Mouse (Mus musculus) retina, adult 2 months (tissue): ENCODE data around the gene Csrp2.

Experiments
- DNase-seq: peaks from one replicate; pipeline ENCODE4 v3.0.0-alpha.2; 2012; ENCODE audit warnings: low read depth, low spot score

Csrp2 gene

GRCm38 (mm10) chr10:110931161-110931912 lies 11.7 kb downstream of the Csrp2 start:
- DNase-seq, result no peak

GRCm38 (mm10) chr10:110931913-110932560 lies 12.4 kb downstream of the Csrp2 start:
- DNase-seq, result no peak

GRCm38 (mm10) chr10:110933584-110933983 lies 14.0 kb downstream of the Csrp2 start:
- no peak for DNase-seq

GRCm38 (mm10) chr10:110935081-110935480 lies 15.5 kb downstream of the Csrp2 start:
- DNase-seq, result no peak

- DNase-seq, result no peak
Measured at GRCm38 (mm10) chr10:110935669-110936068, 16.1 kb downstream of the Csrp2 start.

GRCm38 (mm10) chr10:110938361-110938760 lies 18.8 kb downstream of the Csrp2 start:
- DNase-seq, result no peak

GRCm38 (mm10) chr10:110938841-110939549 lies 19.4 kb downstream of the Csrp2 start:
- no peak for DNase-seq

GRCm38 (mm10) chr10:110939717-110940116 lies 20.1 kb downstream of the Csrp2 start:
- DNase-seq, result no peak

GRCm38 (mm10) chr10:110940740-110941398 lies 21.3 kb downstream of the Csrp2 start:
- no peak for DNase-seq

GRCm38 (mm10) chr10:110941968-110942367 lies 22.4 kb downstream of the Csrp2 start:
- DNase-seq, result no peak

GRCm38 (mm10) chr10:110942806-110943205 lies 23.2 kb downstream of the Csrp2 start:
- DNase-seq, result no peak

- no peak for DNase-seq
Measured at GRCm38 (mm10) chr10:110944175-110944574, 24.6 kb downstream of the Csrp2 start.

- DNase-seq, result no peak
Measured at GRCm38 (mm10) chr10:110945966-110946365, 26.4 kb downstream of the Csrp2 start.

- no peak for DNase-seq
Measured at GRCm38 (mm10) chr10:110947574-110947973, 28.0 kb downstream of the Csrp2 start.

GRCm38 (mm10) chr10:110951112-110951511 lies 31.5 kb downstream of the Csrp2 start:
- no peak for DNase-seq

GRCm38 (mm10) chr10:110951748-110952147 lies 32.2 kb downstream of the Csrp2 start:
- no peak for DNase-seq

GRCm38 (mm10) chr10:110952271-110952670 lies 32.7 kb downstream of the Csrp2 start:
- DNase-seq, result no peak

- DNase-seq, result no peak
Measured at GRCm38 (mm10) chr10:110952937-110953451, 33.4 kb downstream of the Csrp2 start.

- DNase-seq, result no peak
Measured at GRCm38 (mm10) chr10:110958879-110959278, 39.3 kb downstream of the Csrp2 start.

- no peak for DNase-seq
Measured at GRCm38 (mm10) chr10:110959781-110960180, 40.2 kb downstream of the Csrp2 start.

GRCm38 (mm10) chr10:110960841-110961240 lies 41.3 kb downstream of the Csrp2 start:
- no peak for DNase-seq

- no peak for DNase-seq
Measured at GRCm38 (mm10) chr10:110962172-110962571, 42.6 kb downstream of the Csrp2 start.
